Mouse (Mus musculus) heart, adult 2 months (tissue): ENCODE results near the gene Arhgef18.
A peak's percentile ranks its signal among the peaks of the same experiment; 100 is the strongest.

Experiments
- CTCF ChIP-seq: fragments of 200-600 bp; IDR thresholded peaks from 2 replicates; pipeline ENCODE4 v1.8.1; 2022; ENCODE audit warnings: antibody characterized with exemption, mild to moderate bottlenecking, moderate library complexity
- EP300 ChIP-seq: fragments of 200-500 bp; IDR thresholded peaks from 2 replicates; pipeline ENCODE4 v1.6.1; 2011; ENCODE audit warnings: low read depth, low read length, control low read depth; ENCODE audit not compliant: insufficient read depth

DNA sequence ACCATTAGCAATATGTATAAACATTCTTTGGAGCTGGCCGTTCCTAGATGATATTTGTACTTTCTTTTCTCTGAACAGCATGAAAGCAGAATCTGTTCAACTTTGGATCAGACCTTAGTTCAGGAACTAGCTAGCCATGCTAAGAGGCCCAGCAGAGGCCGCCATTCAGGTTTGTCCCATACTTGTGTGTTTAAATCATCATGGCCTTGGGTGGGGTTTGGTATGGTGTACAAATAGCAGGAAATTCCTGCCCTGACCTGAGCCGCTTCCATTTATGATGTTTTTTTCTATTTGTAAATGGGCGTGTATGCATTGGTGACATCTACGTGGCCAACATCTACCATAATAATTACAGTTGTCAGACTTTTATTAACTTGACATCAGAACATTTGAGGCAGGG, 32.4 kb downstream of the Arhgef18 start:
- TF ChIP-seq EP300 (no peak), CTCF (peak; percentile 42)
